Mouse (Mus musculus) hindbrain, embryonic 13.5 days (tissue): ENCODE data around the gene Slc13a2. TPM values are rescaled to one million over a fixed set of nuclear protein-coding genes. Genes with fewer than 3 reads are reported as not detected.

Experiments used
- ATAC-seq: fragments of 200-750 bp; cut with Nextera tagmentation; 2 replicates; pipeline ENCODE4 v1.8.0; 2017; ENCODE audit warnings: moderate TSS enrichment; ENCODE audit not compliant: low FRiP score
- H3K27ac ChIP-seq: fragments of 300-500 bp; sonication (generic); 2 replicates; pipeline ENCODE4 v1.5.1; 2015; ENCODE audit warnings: inconsistent platforms, mild to moderate bottlenecking, moderate library complexity
- H3K27me3 ChIP-seq: fragments of 300-500 bp; sonication (generic); 2 replicates; pipeline ENCODE4 v1.6.1; 2015; ENCODE audit warnings: mild to moderate bottlenecking, inconsistent platforms
- H3K36me3 ChIP-seq: fragments of 300-500 bp; sonication (generic); 2 replicates; pipeline ENCODE4 v1.6.1; 2015; ENCODE audit warnings: mild to moderate bottlenecking, inconsistent platforms
- H3K4me1 ChIP-seq: fragments of 300-500 bp; sonication (generic); replicated peaks from 2 replicates; pipeline ENCODE4 v1.6.1; 2015; ENCODE audit warnings: inconsistent platforms
- H3K4me2 ChIP-seq: fragments of 300-500 bp; sonication (generic); 2 replicates; pipeline ENCODE4 v1.6.1; 2015; ENCODE audit warnings: inconsistent platforms, mild to moderate bottlenecking, moderate library complexity
- H3K4me3 ChIP-seq: fragments of 300-500 bp; sonication (generic); 2 replicates; pipeline ENCODE4 v1.5.1; 2015; ENCODE audit warnings: mild to moderate bottlenecking, inconsistent platforms
- H3K9ac ChIP-seq: fragments of 300-500 bp; sonication (generic); 2 replicates; pipeline ENCODE4 v1.6.1; 2015; ENCODE audit warnings: mild to moderate bottlenecking, inconsistent platforms
- H3K9me3 ChIP-seq: fragments of 300-500 bp; sonication (generic); 2 replicates; pipeline ENCODE4 v1.6.1; 2016; ENCODE audit warnings: inconsistent platforms
- WGBS: fragments of 180-500 bp; shearing (Covaris S2); methylation state at CpG from one replicate; pipeline ENCODE4 v1.1.7; 2015; 5-methylcytosine and 5-hydroxymethylcytosine counted together
- polyA plus RNA-seq: library from polyadenylated mRNA; unstranded; fragments of >200 nt; fragmentation: Nextera tagmentation; extraction: Ambion mirVana; gene quantifications from 2 replicates; pipeline ENCODE4 v1.2.1, GENCODE M21; 2015

Gene Slc13a2
- polyA plus RNA-seq, 1 experiment from 2014 or later, result not detected

- H3K36me3 ChIP-seq, result no peaks in the 10 kb centered on the region
- H3K9ac ChIP-seq, result no peak overlapping the region
- H3K9me3 ChIP-seq, result no peaks in the 10 kb centered on the region
- no peak overlapping the region for H3K27ac ChIP-seq
- H3K4me3 ChIP-seq, result no peak overlapping the region
- H3K4me2 ChIP-seq, result no peak overlapping the region
- no peaks in the 10 kb centered on the region for H3K4me1 ChIP-seq
- no peak for ATAC-seq
- 85% methylated on average over 9 of the region's 9 CpGs for WGBS
- H3K27me3 ChIP-seq, result 0 out of 2 replicates have a peak, but pooled peaks cover 3% of the 10 kb centered on the region
Measured at GRCm38 (mm10) chr11:78408256-78409240, 13.5 kb downstream of the Slc13a2 start.

- Histone ChIP-seq H3K9ac (no peak overlapping the region), H3K27me3 (peaks cover 14% of the 10 kb centered on the region; the same call in 1 of the 2 replicates), H3K4me1 (peaks cover 5% of the 10 kb centered on the region; the same call in 1 of the 2 replicates), H3K4me2 (no peak overlapping the region), H3K9me3 (no peaks in the 10 kb centered on the region), H3K4me3 (no peak overlapping the region), H3K36me3 (no peaks in the 10 kb centered on the region), H3K27ac (no peak overlapping the region)
- WGBS, result 82% methylated on average over 6 of the region's 6 CpGs
- ATAC-seq, result no peak
Measured at GRCm38 (mm10) chr11:78402062-78402461, 20.0 kb downstream of the Slc13a2 start.

- ATAC-seq, result no peak
- no peaks in the 10 kb centered on the region for H3K36me3 ChIP-seq
- H3K9ac ChIP-seq, result no peak overlapping the region
- H3K27me3 ChIP-seq, result peaks cover 14% of the 10 kb centered on the region; the same call in 1 of the 2 replicates
- H3K9me3 ChIP-seq, result no peaks in the 10 kb centered on the region
- WGBS, result 74% methylated on average over 3 of the region's 3 CpGs
- peaks cover 9% of the 10 kb centered on the region; the same call in 1 of the 2 replicates for H3K4me1 ChIP-seq
- no peak overlapping the region for H3K4me3 ChIP-seq
- no peak overlapping the region for H3K27ac ChIP-seq
- H3K4me2 ChIP-seq, result no peak overlapping the region
Measured at GRCm38 (mm10) chr11:78401469-78401868, 20.5 kb downstream of the Slc13a2 start.

GRCm38 (mm10) chr11:78400936-78401335, 21.1 kb downstream of the Slc13a2 start:
- no peak overlapping the region for H3K9ac ChIP-seq
- no peaks in the 10 kb centered on the region for H3K36me3 ChIP-seq
- peaks cover 9% of the 10 kb centered on the region; the same call in 1 of the 2 replicates for H3K4me1 ChIP-seq
- H3K4me3 ChIP-seq, result no peak overlapping the region
- peaks cover 14% of the 10 kb centered on the region; the same call in 1 of the 2 replicates for H3K27me3 ChIP-seq
- 63% methylated on average over 3 of the region's 3 CpGs for WGBS
- no peaks in the 10 kb centered on the region for H3K9me3 ChIP-seq
- no peak overlapping the region for H3K4me2 ChIP-seq
- no peak overlapping the region for H3K27ac ChIP-seq
- no peak for ATAC-seq

GRCm38 (mm10) chr11:78399680-78400079, 22.3 kb downstream of the Slc13a2 start:
- Histone ChIP-seq H3K4me1 (peaks cover 9% of the 10 kb centered on the region; the same call in 1 of the 2 replicates), H3K9me3 (no peaks in the 10 kb centered on the region), H3K4me2 (no peak overlapping the region), H3K9ac (no peak overlapping the region), H3K4me3 (no peak overlapping the region), H3K27ac (no peak overlapping the region), H3K36me3 (no peaks in the 10 kb centered on the region), H3K27me3 (peaks cover 14% of the 10 kb centered on the region; the same call in 1 of the 2 replicates)
- 18% methylated on average over 8 of the region's 8 CpGs for whole genome bisulfite sequencing
- no peak for ATAC-seq

GRCm38 (mm10) chr11:78398212-78398611, 23.8 kb downstream of the Slc13a2 start:
- 59% methylated on average over 6 of the region's 6 CpGs for WGBS
- Histone ChIP-seq H3K4me3 (no peak overlapping the region), H3K27ac (no peak overlapping the region), H3K9me3 (no peaks in the 10 kb centered on the region), H3K27me3 (peaks cover 11% of the 10 kb centered on the region; the same call in 1 of the 2 replicates), H3K4me2 (no peak overlapping the region), H3K4me1 (peaks cover 9% of the 10 kb centered on the region; the same call in 1 of the 2 replicates), H3K36me3 (no peaks in the 10 kb centered on the region), H3K9ac (peak overlapping the region; percentile 46; the same call in 1 of the 2 replicates)
- ATAC-seq, result no peak

GRCm38 (mm10) chr11:78397397-78397796, 24.6 kb downstream of the Slc13a2 start:
- Histone ChIP-seq H3K27me3 (peaks cover 7% of the 10 kb centered on the region; the same call in 1 of the 2 replicates), H3K36me3 (no peaks in the 10 kb centered on the region), H3K4me2 (peak overlapping the region; percentile 52), H3K9me3 (no peaks in the 10 kb centered on the region), H3K9ac (peak overlapping the region; percentile 21; the same call in 1 of the 2 replicates), H3K4me1 (peaks cover 9% of the 10 kb centered on the region; the same call in 1 of the 2 replicates), H3K27ac (no peak overlapping the region), H3K4me3 (peak overlapping the region; percentile 15; the same call in 1 of the 2 replicates)
- 7% methylated on average over 18 of the region's 18 CpGs for WGBS
- peak; percentile 61; the same call in 1 of the 2 replicates for ATAC-seq

GRCm38 (mm10) chr11:78396950-78397349, 25.1 kb downstream of the Slc13a2 start:
- Histone ChIP-seq H3K4me2 (peak overlapping the region; percentile 52), H3K9ac (peak overlapping the region; percentile 21; the same call in 1 of the 2 replicates), H3K4me1 (peaks cover 9% of the 10 kb centered on the region; the same call in 1 of the 2 replicates), H3K27ac (no peak overlapping the region), H3K4me3 (peak overlapping the region; percentile 15; the same call in 1 of the 2 replicates), H3K9me3 (no peaks in the 10 kb centered on the region), H3K27me3 (peaks cover 4% of the 10 kb centered on the region; the same call in 1 of the 2 replicates), H3K36me3 (no peaks in the 10 kb centered on the region)
- 37% methylated on average over 11 of the region's 11 CpGs for WGBS
- no peak for ATAC-seq

GRCm38 (mm10) chr11:78392728-78393127, 29.3 kb downstream of the Slc13a2 start:
- H3K4me1 ChIP-seq, result peaks cover 9% of the 10 kb centered on the region; the same call in 1 of the 2 replicates
- no peaks in the 10 kb centered on the region for H3K36me3 ChIP-seq
- H3K27me3 ChIP-seq, result no peaks in the 10 kb centered on the region
- no peak for ATAC-seq
- WGBS, result 91% methylated on average over 3 of the region's 3 CpGs
- H3K27ac ChIP-seq, result no peak overlapping the region
- H3K4me2 ChIP-seq, result no peak overlapping the region
- H3K9me3 ChIP-seq, result no peaks in the 10 kb centered on the region
- H3K4me3 ChIP-seq, result no peak overlapping the region
- no peak overlapping the region for H3K9ac ChIP-seq

GRCm38 (mm10) chr11:78386508-78387043, 35.4 kb downstream of the Slc13a2 start, which contains the start of gene Foxn1:
Gene Foxn1 (minus strand): TSS chr11:78386558.
- Histone ChIP-seq H3K9ac (no peak within 1 kb of the TSS), H3K9me3 (no peaks in the 10 kb centered on the region), H3K4me3 (no peak within 1 kb of the TSS), H3K4me2 (no peak within 1 kb of the TSS), H3K4me1 (0 out of 2 replicates have a peak, but pooled peaks cover 5% of the 10 kb centered on the region), H3K27me3 (no peaks in the 10 kb centered on the region), H3K27ac (no peak within 1 kb of the TSS), H3K36me3 (no peaks in the 10 kb centered on the region)
- ATAC-seq, result no peak
- 78% methylated on average over 14 of the region's 14 CpGs for WGBS

GRCm38 (mm10) chr11:78385776-78386175, 36.2 kb downstream of the Slc13a2 start:
- Histone ChIP-seq H3K36me3 (no peaks in the 10 kb centered on the region), H3K4me3 (no peak overlapping the region), H3K27me3 (no peaks in the 10 kb centered on the region), H3K9ac (no peak overlapping the region), H3K27ac (no peak overlapping the region), H3K4me2 (no peak overlapping the region), H3K4me1 (0 out of 2 replicates have a peak, but pooled peaks cover 5% of the 10 kb centered on the region), H3K9me3 (no peaks in the 10 kb centered on the region)
- 92% methylated on average over 10 of the region's 10 CpGs for WGBS
- no peak for ATAC-seq

- H3K4me1 ChIP-seq, result 0 out of 2 replicates have a peak, but pooled peaks cover 5% of the 10 kb centered on the region
- 24% methylated on average over 5 of the region's 5 CpGs for WGBS
- no peak overlapping the region for H3K9ac ChIP-seq
- no peak overlapping the region for H3K27ac ChIP-seq
- no peak overlapping the region for H3K4me2 ChIP-seq
- no peaks in the 10 kb centered on the region for H3K36me3 ChIP-seq
- H3K27me3 ChIP-seq, result no peaks in the 10 kb centered on the region
- H3K4me3 ChIP-seq, result no peak overlapping the region
- H3K9me3 ChIP-seq, result no peaks in the 10 kb centered on the region
- ATAC-seq, result no peak
Measured at GRCm38 (mm10) chr11:78382701-78383100, 39.3 kb downstream of the Slc13a2 start.
